Mouse (Mus musculus) bone marrow macrophage, adult 2 months (primary cell): Measurements from ENCODE around the gene Numbl. TPM values are rescaled to one million over a fixed set of nuclear protein-coding genes. Genes with fewer than 3 reads are reported as not detected.
A peak's percentile ranks its signal among the peaks of the same experiment; 100 is the strongest.

Source experiments
- H3K27ac ChIP-seq: 2 replicates; pipeline ENCODE4 v1.5.1; 2012; ENCODE audit warnings: low read depth, low read length; ENCODE audit not compliant: insufficient read depth
- H3K4me1 ChIP-seq: 2 replicates; pipeline ENCODE4 v1.6.1; 2012; ENCODE audit warnings: low read length; ENCODE audit not compliant: control insufficient read depth, insufficient read depth
- H3K4me3 ChIP-seq: 2 replicates; pipeline ENCODE4 v1.5.1; 2012; ENCODE audit warnings: mild to moderate bottlenecking, low read length, moderate library complexity; ENCODE audit not compliant: insufficient read depth
- CTCF ChIP-seq: IDR thresholded peaks from 2 replicates; pipeline ENCODE4 v1.5.1; 2012; ENCODE audit warnings: low read depth, mild to moderate bottlenecking, low read length, moderate library complexity
- POLR2A ChIP-seq: IDR thresholded peaks from 2 replicates; pipeline ENCODE4 v1.6.1; 2012; ENCODE audit warnings: mild to moderate bottlenecking, low read depth, low read length, borderline replicate concordance
- polyA plus RNA-seq: library from polyadenylated mRNA; stranded (reverse); fragments of >200 nt; gene quantifications from 2 replicates; pipeline ENCODE4 v1.2.4, GENCODE M21; 2012; ENCODE audit not compliant: missing spikeins, insufficient read depth, insufficient read length

Numbl gene
- polyA plus RNA-seq, 1 experiment: 6.2 TPM

GRCm38 (mm10) chr7:27319411-27319810, 61.2 kb downstream of the Numbl start:
- no peak overlapping the region for H3K4me3 ChIP-seq
- H3K4me1 ChIP-seq: peaks cover 3% of the 10 kb centered on the region
- TF ChIP-seq CTCF: no peak
- TF ChIP-seq POLR2A: no peak
- H3K27ac ChIP-seq: no peak overlapping the region

- TF ChIP-seq CTCF (no peak), POLR2A (no peak)
- Histone ChIP-seq H3K4me1 (peaks cover 8% of the 10 kb centered on the region), H3K27ac (no peak overlapping the region), H3K4me3 (no peak overlapping the region)
Measured at GRCm38 (mm10) chr7:27322291-27322690, 64.1 kb downstream of the Numbl start.

- Histone ChIP-seq H3K4me1 (peaks cover 8% of the 10 kb centered on the region), H3K27ac (no peak overlapping the region), H3K4me3 (no peak overlapping the region)
- TF ChIP-seq CTCF (no peak), POLR2A (no peak)
Measured at GRCm38 (mm10) chr7:27323001-27323400, 64.8 kb downstream of the Numbl start.

GRCm38 (mm10) chr7:27324161-27324560, 65.9 kb downstream of the Numbl start:
- no peak overlapping the region for H3K4me3 ChIP-seq
- H3K4me1 ChIP-seq: peaks cover 10% of the 10 kb centered on the region
- H3K27ac ChIP-seq: no peak overlapping the region
- no peak for TF ChIP-seq CTCF

- Histone ChIP-seq H3K27ac (no peak overlapping the region), H3K4me1 (peaks cover 10% of the 10 kb centered on the region), H3K4me3 (no peak overlapping the region)
- no peak for TF ChIP-seq CTCF
- TF ChIP-seq POLR2A: no peak
Measured at GRCm38 (mm10) chr7:27324928-27325327, 66.7 kb downstream of the Numbl start.

- peak overlapping the region; percentile 34 for H3K4me3 ChIP-seq
- no peak for TF ChIP-seq POLR2A
- TF ChIP-seq CTCF: no peak
- H3K27ac ChIP-seq: no peak overlapping the region
- H3K4me1 ChIP-seq: peaks cover 13% of the 10 kb centered on the region
Measured at GRCm38 (mm10) chr7:27325697-27326096, 67.5 kb downstream of the Numbl start.

GRCm38 (mm10) chr7:27326101-27326880, 68.1 kb downstream of the Numbl start:
- Histone ChIP-seq H3K4me3 (peak overlapping the region; percentile 34; the same call in 1 of the 2 replicates), H3K4me1 (peaks cover 14% of the 10 kb centered on the region), H3K27ac (no peak overlapping the region)
- TF ChIP-seq CTCF (no peak), POLR2A (no peak)

GRCm38 (mm10) chr7:27327500-27327899, 69.3 kb downstream of the Numbl start:
- peaks cover 21% of the 10 kb centered on the region for H3K4me1 ChIP-seq
- TF ChIP-seq POLR2A (no peak), CTCF (no peak)
- H3K4me3 ChIP-seq: no peak overlapping the region
- H3K27ac ChIP-seq: no peak overlapping the region

- H3K4me3 ChIP-seq: no peak overlapping the region
- no peak for TF ChIP-seq CTCF
- no peak for TF ChIP-seq POLR2A
- H3K4me1 ChIP-seq: peaks cover 18% of the 10 kb centered on the region
- no peak overlapping the region for H3K27ac ChIP-seq
Measured at GRCm38 (mm10) chr7:27328161-27328560, 69.9 kb downstream of the Numbl start.

GRCm38 (mm10) chr7:27328648-27329047, 70.4 kb downstream of the Numbl start:
- peaks cover 18% of the 10 kb centered on the region for H3K4me1 ChIP-seq
- TF ChIP-seq CTCF (no peak), POLR2A (no peak)

GRCm38 (mm10) chr7:27329326-27329947, 71.2 kb downstream of the Numbl start:
- H3K4me3 ChIP-seq: peak overlapping the region; percentile 65
- H3K27ac ChIP-seq: no peak overlapping the region
- TF ChIP-seq CTCF: no peak
- no peak for TF ChIP-seq POLR2A
- peaks cover 18% of the 10 kb centered on the region for H3K4me1 ChIP-seq

More at GRCm38 (mm10) chr7:27328648-27329047, 70.4 kb downstream of the Numbl start:
- H3K4me3 ChIP-seq: no peak overlapping the region
- no peak overlapping the region for H3K27ac ChIP-seq
